28 mouse cellular contexts compared by ENCODE assay signal in genomic region chr10:116738533-116738932, GRCm38 (mm10).
DNase-seq lines count a peak whose midpoint lies in the region; ATAC-seq and TF ChIP-seq lines count a peak whose summit lies in the region.
"Had no signal": no experiment of that assay in that cellular context is flagged by ENCODE, and none has a peak within 500 bp of the region (broad histone marks: within the 10 kb centered on the region; RNA-seq: fewer than 3 reads in every experiment).

No protein-coding gene starts in this region.

- peak overlapping the region; percentile 74; the same call in 1 of the 2 replicates for H3K27ac ChIP-seq in gastrocnemius, adult 2 months
- H3K27ac ChIP-seq in brown adipose tissue, adult 24 weeks (replicated peaks; ENCODE audit: low read depth, low read length) = peak overlapping the region; percentile 52; the same call in 1 of the 2 replicates
- H3K27ac ChIP-seq: embryonic facial prominence, embryonic 12.5 days; forebrain, embryonic 10.5 days; forebrain, embryonic 13.5 days; hindbrain, embryonic 14.5 days; hindbrain, postnatal 0 days had no signal

- TF ChIP-seq CTCF in gastrocnemius, adult 2 months (IDR thresholded peaks at IDR 0.05) = no peak

- H3K4me3 ChIP-seq in gastrocnemius, adult 2 months = no peak overlapping the region
- no peak overlapping the region for H3K4me3 ChIP-seq in brown adipose tissue, adult 24 weeks (ENCODE audit: insufficient read depth, low read depth, low read length)
- H3K4me3 ChIP-seq: embryonic facial prominence, embryonic 12.5 days; forebrain, embryonic 10.5 days; forebrain, embryonic 13.5 days; heart, embryonic 12.5 days had no signal

- intact Hi-C loops in gastrocnemius, adult 2 months (cut with DNase I) = no loop called here

- no peak for DNase-seq in gastrocnemius, adult 2 months
- no peak for DNase-seq in gastrocnemius, postnatal 25 days
- peak; percentile 73 for DNase-seq in 3134 (ENCODE audit: extremely low read depth, insufficient read length, low spot score)
- DNase-seq in layer of hippocampus, adult 11-12 months (ENCODE audit: low spot score) = no peak
- no peak for DNase-seq in layer of hippocampus, postnatal 14 days (ENCODE audit: low spot score in 2 of 2)
- DNase-seq: adrenal gland, adult 8-10 months; adrenal gland, postnatal 25 days; cerebellum, adult 18-20 months; cerebellum, adult 9-10 months; cerebellum, postnatal 14 days; embryo, embryonic 11 days; gastrocnemius, postnatal 36 days; heart, adult 11 months; heart, postnatal 36 days; kidney, adult 2 months had no signal

- ATAC-seq in granulocyte monocyte progenitor cell, adult 5-6 weeks (replicated peaks; ENCODE audit: poor library complexity, severe bottlenecking) = peak; percentile 42
- ATAC-seq in inflammation-experienced regulatory T-cells, adult 6 months = no peak
- ATAC-seq: activated CD4-positive, CD25-positive, alpha-beta regulatory T cell, adult 4 months; CD4-positive, CD25-positive, alpha-beta regulatory T cell, adult 4 months; forebrain, embryonic 13.5 days; forebrain, embryonic 16.5 days; hindbrain, postnatal 0 days; intestine, postnatal 0 days had no signal

- peaks cover 19% of the 10 kb centered on the region for H3K4me1 ChIP-seq in brown adipose tissue, adult 24 weeks (ENCODE audit: control insufficient read depth, insufficient read depth, insufficient read length, low read length)
- H3K4me1 ChIP-seq: forebrain, embryonic 13.5 days had no signal
